Mouse (Mus musculus) ES-E14 (cell line): ENCODE measurements around the gene Gria4.

Experiments used
- MAFK ChIP-seq: IDR thresholded peaks from 2 replicates; pipeline ENCODE4 v1.6.1; 2014; ENCODE audit warnings: mild to moderate bottlenecking, low read depth, low read length, inconsistent platforms; ENCODE audit not compliant: insufficient read depth
- ZC3H11A ChIP-seq: IDR thresholded peaks from 2 replicates; pipeline ENCODE4 v1.6.1; 2012; ENCODE audit warnings: low read depth, mild to moderate bottlenecking, inconsistent platforms, low read length, borderline replicate concordance

DNA sequence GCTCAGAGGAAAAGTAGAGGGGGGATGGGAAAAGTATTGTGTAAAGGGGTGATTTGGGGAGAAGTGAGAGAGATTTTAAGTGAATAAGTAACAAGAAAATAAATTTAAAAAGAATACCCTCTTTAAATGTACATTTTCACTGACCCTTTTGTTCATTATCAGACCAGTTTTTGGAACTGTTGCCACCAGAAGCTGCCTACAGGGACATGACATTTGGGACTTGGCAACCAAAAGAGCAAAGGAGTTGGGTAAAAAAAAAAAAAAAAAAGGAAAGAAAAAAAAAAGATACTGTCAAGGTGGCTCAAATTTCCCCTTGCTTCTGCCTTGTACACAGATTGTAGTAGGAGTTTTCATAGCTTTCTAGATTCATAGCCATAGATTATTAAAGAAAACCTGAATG, 191.8 kb downstream of the Gria4 start:
- TF ChIP-seq MAFK = no peak
- no peak for TF ChIP-seq ZC3H11A
